Mouse (Mus musculus): Measurements from ENCODE around the gene Clcf1. TPM values are rescaled to one million over a fixed set of nuclear protein-coding genes. Genes with fewer than 3 reads are reported as not detected.
A peak's percentile ranks its signal among the peaks of the same experiment; 100 is the strongest.
"Not testable (repeated sequence)": the region's sequence is repeated elsewhere in the genome, so short reads cannot be mapped to it uniquely, and the experiment has no call there.

Clcf1 gene
- polyA plus RNA-seq, 1 experiment from 2014 or later: 0.40 TPM

- not testable (repeated sequence) for H3K27me3 ChIP-seq (ENCODE audit: control insufficient read depth, insufficient read depth, low read depth, low read length); H3K4me1 ChIP-seq (ENCODE audit: control insufficient read depth, insufficient read depth, low read length); H3K4me2 ChIP-seq (ENCODE audit: low read length); H3K27ac ChIP-seq (ENCODE audit: low read length); H3K36me3 ChIP-seq (ENCODE audit: control insufficient read depth, insufficient read depth, low read length); H3K9ac ChIP-seq (ENCODE audit: low read depth, low read length); H3K4me3 ChIP-seq (ENCODE audit: low read depth, low read length); ATAC-seq; H3K9me3 ChIP-seq (replicated peaks; ENCODE audit: control insufficient read depth, low read length, poor library complexity, severe bottlenecking)
- WGBS: 71% methylated on average over 1 of the region's 1 CpGs
Observed at GRCm38 (mm10) chr19:4248683-4249082, 34.6 kb downstream of the Clcf1 start.

GRCm38 (mm10) chr19:4254230-4254629 lies 40.2 kb downstream of the Clcf1 start:
- ATAC-seq: no peak
- H3K4me2 ChIP-seq (ENCODE audit: low read length): no peak overlapping the region
- H3K27me3 ChIP-seq (ENCODE audit: control insufficient read depth, insufficient read depth, low read depth, low read length): no peaks in the 10 kb centered on the region
- no peaks in the 10 kb centered on the region for H3K9me3 ChIP-seq (replicated peaks; ENCODE audit: control insufficient read depth, low read length, poor library complexity, severe bottlenecking)
- H3K27ac ChIP-seq (ENCODE audit: low read length): no peak overlapping the region
- H3K36me3 ChIP-seq (ENCODE audit: control insufficient read depth, insufficient read depth, low read length): no peaks in the 10 kb centered on the region
- H3K4me3 ChIP-seq (ENCODE audit: low read depth, low read length): no peak overlapping the region
- H3K9ac ChIP-seq (ENCODE audit: low read depth, low read length): no peak overlapping the region
- WGBS: 89% methylated on average over 7 of the region's 7 CpGs
- peaks cover 2% of the 10 kb centered on the region; the same call in 1 of the 2 replicates for H3K4me1 ChIP-seq (ENCODE audit: control insufficient read depth, insufficient read depth, low read length)

GRCm38 (mm10) chr19:4255583-4256162 lies 41.6 kb downstream of the Clcf1 start:
- Histone ChIP-seq H3K4me2 (ENCODE audit: low read length) (no peak overlapping the region), H3K4me3 (ENCODE audit: low read depth, low read length) (no peak overlapping the region), H3K36me3 (ENCODE audit: control insufficient read depth, insufficient read depth, low read length) (no peaks in the 10 kb centered on the region), H3K27ac (ENCODE audit: low read length) (no peak overlapping the region), H3K9me3 (replicated peaks; ENCODE audit: control insufficient read depth, low read length, poor library complexity, severe bottlenecking) (no peaks in the 10 kb centered on the region), H3K9ac (ENCODE audit: low read depth, low read length) (no peak overlapping the region), H3K27me3 (ENCODE audit: control insufficient read depth, insufficient read depth, low read depth, low read length) (no peaks in the 10 kb centered on the region), H3K4me1 (ENCODE audit: control insufficient read depth, insufficient read depth, low read length) (peaks cover 2% of the 10 kb centered on the region; the same call in 1 of the 2 replicates)
- whole genome bisulfite sequencing: 73% methylated on average over 11 of the region's 11 CpGs
- no peak for ATAC-seq

GRCm38 (mm10) chr19:4257216-4257896 lies 43.3 kb downstream of the Clcf1 start:
- Histone ChIP-seq H3K4me1 (ENCODE audit: control insufficient read depth, insufficient read depth, low read length) (peaks cover 2% of the 10 kb centered on the region; the same call in 1 of the 2 replicates), H3K27ac (ENCODE audit: low read length) (peak overlapping the region; percentile 69), H3K4me2 (ENCODE audit: low read length) (peak overlapping the region; percentile 91), H3K9ac (ENCODE audit: low read depth, low read length) (peak overlapping the region; percentile 73), H3K27me3 (ENCODE audit: control insufficient read depth, insufficient read depth, low read depth, low read length) (no peaks in the 10 kb centered on the region), H3K36me3 (ENCODE audit: control insufficient read depth, insufficient read depth, low read length) (no peaks in the 10 kb centered on the region), H3K9me3 (replicated peaks; ENCODE audit: control insufficient read depth, low read length, poor library complexity, severe bottlenecking) (no peaks in the 10 kb centered on the region), H3K4me3 (ENCODE audit: low read depth, low read length) (peak overlapping the region; percentile 66)
- ATAC-seq: peak; percentile 94
- under 1% methylated on average over 41 of the region's 41 CpGs for WGBS

GRCm38 (mm10) chr19:4257897-4258252 lies 43.8 kb downstream of the Clcf1 start:
- H3K9ac ChIP-seq (ENCODE audit: low read depth, low read length): peak overlapping the region; percentile 40
- WGBS: 18% methylated on average over 12 of the region's 12 CpGs
- peak overlapping the region; percentile 66 for H3K4me3 ChIP-seq (ENCODE audit: low read depth, low read length)
- no peaks in the 10 kb centered on the region for H3K27me3 ChIP-seq (ENCODE audit: control insufficient read depth, insufficient read depth, low read depth, low read length)
- peaks cover 2% of the 10 kb centered on the region; the same call in 1 of the 2 replicates for H3K4me1 ChIP-seq (ENCODE audit: control insufficient read depth, insufficient read depth, low read length)
- no peaks in the 10 kb centered on the region for H3K36me3 ChIP-seq (ENCODE audit: control insufficient read depth, insufficient read depth, low read length)
- no peaks in the 10 kb centered on the region for H3K9me3 ChIP-seq (replicated peaks; ENCODE audit: control insufficient read depth, low read length, poor library complexity, severe bottlenecking)
- no peak for ATAC-seq
- no peak overlapping the region for H3K27ac ChIP-seq (ENCODE audit: low read length)
- peak overlapping the region; percentile 91 for H3K4me2 ChIP-seq (ENCODE audit: low read length)

GRCm38 (mm10) chr19:4261038-4261698 lies 47.1 kb downstream of the Clcf1 start:
- Histone ChIP-seq H3K27me3 (ENCODE audit: control insufficient read depth, insufficient read depth, low read depth, low read length) (no peaks in the 10 kb centered on the region), H3K27ac (ENCODE audit: low read length) (no peak overlapping the region), H3K4me1 (ENCODE audit: control insufficient read depth, insufficient read depth, low read length) (peaks cover 2% of the 10 kb centered on the region; the same call in 1 of the 2 replicates), H3K4me2 (ENCODE audit: low read length) (no peak overlapping the region), H3K36me3 (ENCODE audit: control insufficient read depth, insufficient read depth, low read length) (no peaks in the 10 kb centered on the region), H3K9me3 (replicated peaks; ENCODE audit: control insufficient read depth, low read length, poor library complexity, severe bottlenecking) (no peaks in the 10 kb centered on the region), H3K4me3 (ENCODE audit: low read depth, low read length) (no peak overlapping the region), H3K9ac (ENCODE audit: low read depth, low read length) (0 out of 2 replicates have a peak overlapping the region, but pooled peaks have one; percentile 30)
- ATAC-seq: no peak
- WGBS: 50% methylated on average over 8 of the region's 8 CpGs

GRCm38 (mm10) chr19:4262756-4263155 lies 48.7 kb downstream of the Clcf1 start:
- H3K36me3 ChIP-seq (ENCODE audit: control insufficient read depth, insufficient read depth, low read length): no peaks in the 10 kb centered on the region
- no peaks in the 10 kb centered on the region for H3K9me3 ChIP-seq (replicated peaks; ENCODE audit: control insufficient read depth, low read length, poor library complexity, severe bottlenecking)
- H3K9ac ChIP-seq (ENCODE audit: low read depth, low read length): no peak overlapping the region
- WGBS: 77% methylated on average over 6 of the region's 6 CpGs
- ATAC-seq: no peak
- no peak overlapping the region for H3K27ac ChIP-seq (ENCODE audit: low read length)
- no peak overlapping the region for H3K4me3 ChIP-seq (ENCODE audit: low read depth, low read length)
- no peak overlapping the region for H3K4me2 ChIP-seq (ENCODE audit: low read length)
- H3K27me3 ChIP-seq (ENCODE audit: control insufficient read depth, insufficient read depth, low read depth, low read length): peaks cover under 1% of the 10 kb centered on the region; the same call in 1 of the 2 replicates
- no peaks in the 10 kb centered on the region for H3K4me1 ChIP-seq (ENCODE audit: control insufficient read depth, insufficient read depth, low read length)

GRCm38 (mm10) chr19:4263702-4264101 lies 49.7 kb downstream of the Clcf1 start:
- no peak overlapping the region for H3K4me3 ChIP-seq (ENCODE audit: low read depth, low read length)
- H3K4me1 ChIP-seq (ENCODE audit: control insufficient read depth, insufficient read depth, low read length): 0 out of 2 replicates have a peak, but pooled peaks cover under 1% of the 10 kb centered on the region
- no peak overlapping the region for H3K4me2 ChIP-seq (ENCODE audit: low read length)
- peaks cover 5% of the 10 kb centered on the region; the same call in 1 of the 2 replicates for H3K27me3 ChIP-seq (ENCODE audit: control insufficient read depth, insufficient read depth, low read depth, low read length)
- 67% methylated on average over 14 of the region's 14 CpGs for WGBS
- no peak overlapping the region for H3K9ac ChIP-seq (ENCODE audit: low read depth, low read length)
- H3K27ac ChIP-seq (ENCODE audit: low read length): no peak overlapping the region
- no peak for ATAC-seq
- H3K9me3 ChIP-seq (replicated peaks; ENCODE audit: control insufficient read depth, low read length, poor library complexity, severe bottlenecking): no peaks in the 10 kb centered on the region
- H3K36me3 ChIP-seq (ENCODE audit: control insufficient read depth, insufficient read depth, low read length): no peaks in the 10 kb centered on the region

Data from midbrain, embryonic 16.5 days (tissue).